Mouse (Mus musculus) stomach, postnatal 0 days (tissue): ENCODE data around the gene BC030867. TPM values are rescaled to one million over a fixed set of nuclear protein-coding genes. Genes with fewer than 3 reads are reported as not detected.

Experiments used
- ATAC-seq: fragments of 200-750 bp; cut with Nextera tagmentation; 2 replicates; pipeline ENCODE4 v1.8.0; 2017; ENCODE audit not compliant: low FRiP score, low TSS enrichment
- DNase-seq: peaks from one replicate; pipeline ENCODE4 v3.0.0-alpha.2; 2016; ENCODE audit warnings: low spot score
- H3K27ac ChIP-seq: fragments of 300-500 bp; sonication (generic); replicated peaks from 2 replicates; pipeline ENCODE4 v1.5.1; 2014; ENCODE audit warnings: mild to moderate bottlenecking, control low read depth
- H3K27me3 ChIP-seq: fragments of 300-500 bp; sonication (generic); 2 replicates; pipeline ENCODE4 v1.6.1; 2014; ENCODE audit warnings: low read length; ENCODE audit not compliant: control insufficient read depth, insufficient read depth
- H3K36me3 ChIP-seq: fragments of 300-500 bp; sonication (generic); 2 replicates; pipeline ENCODE4 v1.6.1; 2014; ENCODE audit warnings: low read length, mixed read lengths; ENCODE audit not compliant: control insufficient read depth, insufficient read depth
- H3K4me1 ChIP-seq: fragments of 300-500 bp; sonication (generic); replicated peaks from 2 replicates; pipeline ENCODE4 v1.6.1; 2014; ENCODE audit warnings: antibody characterized with exemption; ENCODE audit not compliant: control insufficient read depth, insufficient read depth
- H3K4me2 ChIP-seq: fragments of 300-500 bp; sonication (generic); replicated peaks from 2 replicates; pipeline ENCODE4 v1.6.1; 2014; ENCODE audit warnings: low read depth, mild to moderate bottlenecking, control low read depth, moderate library complexity
- H3K4me3 ChIP-seq: fragments of 300-500 bp; sonication (generic); 2 replicates; pipeline ENCODE4 v1.5.1; 2014; ENCODE audit warnings: low read depth, low read length, control low read depth
- H3K9ac ChIP-seq: fragments of 300-500 bp; sonication (generic); 2 replicates; pipeline ENCODE4 v1.6.1; 2014; ENCODE audit warnings: mild to moderate bottlenecking, low read length, control low read depth, mixed read lengths
- H3K9me3 ChIP-seq: fragments of 300-500 bp; sonication (generic); 2 replicates; pipeline ENCODE4 v1.6.1; 2016; ENCODE audit warnings: low read length; ENCODE audit not compliant: control insufficient read depth
- CTCF ChIP-seq: IDR thresholded peaks from 2 replicates; pipeline ENCODE4 v1.5.1; 2016; ENCODE audit warnings: antibody characterized with exemption, low read depth, mild to moderate bottlenecking, moderate library complexity
- EP300 ChIP-seq: optimal IDR thresholded peaks from 2 replicates; pipeline ENCODE3; 2016; ENCODE audit warnings: antibody characterized with exemption
- WGBS: fragments of 180-500 bp; shearing (Covaris S2); extraction: QIAGEN DNeasy Blood & Tissue Kit; methylation state at CpG from one replicate; pipeline ENCODE4 v1.1.7; 2014; 5-methylcytosine and 5-hydroxymethylcytosine counted together
- polyA plus RNA-seq: library from polyadenylated mRNA; unstranded; fragments of >200 nt; fragmentation: Nextera tagmentation; extraction: Ambion mirVana; gene quantifications from 2 replicates; pipeline ENCODE4 v1.2.1, GENCODE M21; 2015

The BC030867 gene
- polyA plus RNA-seq, 1 experiment from 2014 or later, result 2.7 TPM

- Histone ChIP-seq H3K36me3 (no peaks in the 10 kb centered on the region), H3K27ac (peak overlapping the region; percentile 74; the same call in 1 of the 2 replicates), H3K4me1 (peaks cover 3% of the 10 kb centered on the region; the same call in 1 of the 2 replicates), H3K9me3 (no peaks in the 10 kb centered on the region), H3K9ac (no peak overlapping the region), H3K4me3 (no peak overlapping the region), H3K4me2 (peak overlapping the region; percentile 69; the same call in 1 of the 2 replicates), H3K27me3 (no peaks in the 10 kb centered on the region)
- ATAC-seq (no peak), DNase-seq (no peak)
- 52% methylated on average over 6 of the region's 6 CpGs for WGBS
- TF ChIP-seq CTCF (no peak), EP300 (no peak)
Observed at GRCm38 (mm10) chr11:102246273-102246635, 2.4 kb upstream of the BC030867 start.

GRCm38 (mm10) chr11:102246871-102247270 is 1.8 kb upstream of the BC030867 start:
- 80% methylated on average over 4 of the region's 4 CpGs for WGBS

GRCm38 (mm10) chr11:102249351-102250090 is 839 bp downstream of the BC030867 start:
- peak overlapping the region; percentile 62 for H3K4me3 ChIP-seq
- peak overlapping the region; percentile 96 for H3K4me2 ChIP-seq
- ATAC-seq (no peak), DNase-seq (no peak)
- no peaks in the 10 kb centered on the region for H3K27me3 ChIP-seq
- peak overlapping the region; percentile 57 for H3K9ac ChIP-seq
- peaks cover 3% of the 10 kb centered on the region; the same call in 1 of the 2 replicates for H3K4me1 ChIP-seq
- no peaks in the 10 kb centered on the region for H3K36me3 ChIP-seq
- H3K9me3 ChIP-seq, result no peaks in the 10 kb centered on the region
- 10% methylated on average over 9 of the region's 9 CpGs for WGBS
- H3K27ac ChIP-seq, result no peak overlapping the region
- TF ChIP-seq CTCF (no peak), EP300 (no peak)

More at GRCm38 (mm10) chr11:102246871-102247270, 1.8 kb upstream of the BC030867 start:
- Histone ChIP-seq H3K9ac (no peak overlapping the region), H3K27ac (no peak overlapping the region), H3K4me2 (no peak overlapping the region), H3K36me3 (no peaks in the 10 kb centered on the region), H3K27me3 (no peaks in the 10 kb centered on the region), H3K4me3 (no peak overlapping the region), H3K9me3 (no peaks in the 10 kb centered on the region), H3K4me1 (peaks cover 3% of the 10 kb centered on the region; the same call in 1 of the 2 replicates)
- TF ChIP-seq EP300 (no peak), CTCF (peak; percentile 49)
- no peak for ATAC-seq
- DNase-seq, result no peak

DNA sequence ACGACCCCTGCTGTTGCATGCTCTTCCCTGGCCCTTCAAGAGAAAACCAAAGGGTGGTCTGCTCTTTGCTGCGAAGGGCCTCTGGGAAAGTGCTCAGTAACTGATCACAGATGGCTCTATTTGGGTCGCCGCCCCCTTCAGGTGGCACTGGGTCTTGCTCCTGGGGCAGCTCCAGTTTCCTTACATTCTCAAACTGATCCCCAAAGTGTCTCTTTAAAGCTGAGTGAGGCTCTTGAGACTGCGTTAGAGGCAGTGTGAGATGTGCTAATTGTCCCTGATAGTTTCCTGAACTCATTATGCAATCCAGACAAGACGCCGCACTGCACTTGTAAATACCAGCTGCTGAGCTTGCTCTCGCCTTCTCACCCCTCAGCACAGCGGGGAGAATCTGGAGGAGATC is 8.8 kb downstream of the BC030867 start:
- no peaks in the 10 kb centered on the region for H3K36me3 ChIP-seq
- H3K9ac ChIP-seq, result no peak overlapping the region
- no peak overlapping the region for H3K4me3 ChIP-seq
- no peak overlapping the region for H3K27ac ChIP-seq
- H3K4me2 ChIP-seq, result no peak overlapping the region
- 48% methylated on average over 9 of the region's 9 CpGs for WGBS
- H3K27me3 ChIP-seq, result no peaks in the 10 kb centered on the region
- DNase-seq, result peak; percentile 49
- no peaks in the 10 kb centered on the region for H3K4me1 ChIP-seq
- ATAC-seq, result peak; percentile 22; the same call in 1 of the 2 replicates
- no peaks in the 10 kb centered on the region for H3K9me3 ChIP-seq
- TF ChIP-seq CTCF (peak; percentile 63), EP300 (no peak)

GRCm38 (mm10) chr11:102258095-102258494 is 9.4 kb downstream of the BC030867 start:
- no peak for TF ChIP-seq EP300
- no peak for TF ChIP-seq CTCF
- H3K27ac ChIP-seq, result no peak overlapping the region
- H3K4me1 ChIP-seq, result no peaks in the 10 kb centered on the region
- no peaks in the 10 kb centered on the region for H3K27me3 ChIP-seq
- H3K36me3 ChIP-seq, result no peaks in the 10 kb centered on the region
- ATAC-seq, result no peak
- WGBS, result 89% methylated on average over 6 of the region's 6 CpGs
- H3K9ac ChIP-seq, result 0 out of 2 replicates have a peak overlapping the region, but pooled peaks have one; percentile 18
- DNase-seq, result no peak
- H3K9me3 ChIP-seq, result no peaks in the 10 kb centered on the region
- H3K4me3 ChIP-seq, result no peak overlapping the region
- H3K4me2 ChIP-seq, result no peak overlapping the region

DNA sequence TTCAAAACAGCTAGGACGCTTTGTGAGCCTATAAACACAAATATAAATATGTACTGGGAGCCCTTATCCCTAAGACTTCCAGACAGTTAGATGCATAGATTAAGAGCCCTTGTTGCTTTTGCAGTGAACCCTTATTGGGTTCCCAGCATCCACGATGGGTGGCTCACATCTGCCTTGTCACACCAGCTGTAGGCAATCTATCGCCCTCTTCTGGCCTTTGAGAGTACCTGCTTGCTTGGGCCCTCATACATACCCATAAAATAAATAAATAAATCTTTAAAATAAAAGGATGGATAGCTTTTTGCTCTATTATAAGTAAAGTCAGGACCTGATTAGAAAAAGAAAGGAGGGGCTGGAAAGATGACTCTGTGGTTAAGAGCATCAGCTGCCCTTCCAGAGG is 9.8 kb downstream of the BC030867 start:
- H3K4me3 ChIP-seq, result no peak overlapping the region
- H3K4me2 ChIP-seq, result no peak overlapping the region
- H3K9ac ChIP-seq, result no peak overlapping the region
- H3K4me1 ChIP-seq, result no peaks in the 10 kb centered on the region
- no peaks in the 10 kb centered on the region for H3K36me3 ChIP-seq
- no peaks in the 10 kb centered on the region for H3K9me3 ChIP-seq
- H3K27ac ChIP-seq, result no peak overlapping the region
- H3K27me3 ChIP-seq, result no peaks in the 10 kb centered on the region
- ATAC-seq (no peak), DNase-seq (no peak)
- TF ChIP-seq EP300, result no peak
- TF ChIP-seq CTCF, result peak; percentile 40; the same call in 1 of the 2 replicates
- WGBS, result 90% methylated on average over 3 of the region's 3 CpGs
